Mouse (Mus musculus): ENCODE measurements around the gene Fxyd7. TPM values are rescaled to one million over a fixed set of nuclear protein-coding genes. Genes with fewer than 3 reads are reported as not detected.

Gene Fxyd7
- polyA plus RNA-seq, 1 experiment from 2014 or later: 12.6 TPM

Other genes starting within 250 kb of the Fxyd7 start
- gene Ffar2, start 227.7 kb downstream of the Fxyd7 start, polyA plus RNA-seq (2014; fragmentation: Nextera tagmentation; extraction: Ambion mirVana): 0.20 TPM in 1 of 2 replicates, not detected in the other
- gene Ffar3, start 195.3 kb downstream of the Fxyd7 start, polyA plus RNA-seq (2014; fragmentation: Nextera tagmentation; extraction: Ambion mirVana): not detected in 2 replicates
- not detected in 2 replicates for gene Ffar1, start 189.9 kb downstream of the Fxyd7 start, polyA plus RNA-seq (2014; fragmentation: Nextera tagmentation; extraction: Ambion mirVana)
- not detected in 2 replicates for gene Cd22, start 171.1 kb downstream of the Fxyd7 start, polyA plus RNA-seq (2014; fragmentation: Nextera tagmentation; extraction: Ambion mirVana)
- gene Mag, start 136.6 kb downstream of the Fxyd7 start, polyA plus RNA-seq (2014; fragmentation: Nextera tagmentation; extraction: Ambion mirVana): 0.28 and 0.73 TPM in 2 replicates
- gene Hamp2, start 126.8 kb downstream of the Fxyd7 start, polyA plus RNA-seq (2014; fragmentation: Nextera tagmentation; extraction: Ambion mirVana): not detected in 2 replicates
- not detected in 2 replicates for gene Hamp, start 107.4 kb downstream of the Fxyd7 start, polyA plus RNA-seq (2014; fragmentation: Nextera tagmentation; extraction: Ambion mirVana)
- gene Usf2, start 94.7 kb downstream of the Fxyd7 start, polyA plus RNA-seq (2014; fragmentation: Nextera tagmentation; extraction: Ambion mirVana): 23.5 and 25.4 TPM in 2 replicates
- gene Lsr, start 78.0 kb downstream of the Fxyd7 start, polyA plus RNA-seq (2014; fragmentation: Nextera tagmentation; extraction: Ambion mirVana): 12.8 and 13.4 TPM in 2 replicates
- 0.59 and 1.1 TPM in 2 replicates for gene Fam187b, start 77.7 kb downstream of the Fxyd7 start, polyA plus RNA-seq (2014; fragmentation: Nextera tagmentation; extraction: Ambion mirVana)
- gene Fxyd5, start 9.0 kb downstream of the Fxyd7 start, polyA plus RNA-seq (2014; fragmentation: Nextera tagmentation; extraction: Ambion mirVana): 12.3 and 14.1 TPM in 2 replicates
- gene Fxyd1, start 5.7 kb upstream of the Fxyd7 start, polyA plus RNA-seq (2014; fragmentation: Nextera tagmentation; extraction: Ambion mirVana): 15.6 and 18.1 TPM in 2 replicates
- gene Lgi4, start 7.9 kb upstream of the Fxyd7 start, polyA plus RNA-seq (2014; fragmentation: Nextera tagmentation; extraction: Ambion mirVana): 1.0 and 2.8 TPM in 2 replicates
- gene Fxyd3, start 25.2 kb upstream of the Fxyd7 start, polyA plus RNA-seq (2014; fragmentation: Nextera tagmentation; extraction: Ambion mirVana): 6.3 and 8.6 TPM in 2 replicates
- gene Hpn, start 63.8 kb upstream of the Fxyd7 start, polyA plus RNA-seq (2014; fragmentation: Nextera tagmentation; extraction: Ambion mirVana): 0.56 and 1.4 TPM in 2 replicates
- 0.60 and 0.86 TPM in 2 replicates for gene Scn1b, start 75.5 kb upstream of the Fxyd7 start, polyA plus RNA-seq (2014; fragmentation: Nextera tagmentation; extraction: Ambion mirVana)
- 120 and 125 TPM in 2 replicates for gene Gramd1a, start 104.4 kb upstream of the Fxyd7 start, polyA plus RNA-seq (2014; fragmentation: Nextera tagmentation; extraction: Ambion mirVana)
- not detected in 2 replicates for gene Scgb2b2, start 239.0 kb upstream of the Fxyd7 start, polyA plus RNA-seq (2014; fragmentation: Nextera tagmentation; extraction: Ambion mirVana)
- not detected in 2 replicates for gene Scgb1b2, start 240.4 kb upstream of the Fxyd7 start, polyA plus RNA-seq (2014; fragmentation: Nextera tagmentation; extraction: Ambion mirVana)